ENCODE assay signal across 19 mouse cellular contexts in the genomic region with DNA sequence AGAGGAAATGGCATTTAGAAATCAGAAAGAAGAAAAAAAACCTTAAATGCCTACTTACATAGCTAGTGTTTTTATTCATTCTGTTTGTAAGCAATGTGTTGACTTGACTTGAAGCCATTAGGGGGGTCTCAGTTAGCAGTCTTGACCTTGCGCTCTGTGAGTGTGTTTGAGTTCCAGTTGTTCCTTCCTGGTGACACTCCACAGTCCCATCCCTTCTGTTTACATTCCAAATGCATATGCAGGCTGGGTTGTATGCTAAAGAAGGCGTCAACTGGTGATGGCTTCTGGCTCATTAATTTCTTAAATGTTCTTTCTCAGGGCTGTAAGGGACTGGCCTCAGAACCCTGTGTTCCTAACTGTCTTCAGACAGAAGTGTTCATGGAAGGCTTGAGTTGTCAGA. TPM values are rescaled to one million over a fixed set of nuclear protein-coding genes. Genes with fewer than 3 reads are reported as not detected.
"Had no signal": no experiment of that assay in that cellular context is flagged by ENCODE, and none has a peak within 500 bp of the region (broad histone marks: within the 10 kb centered on the region; RNA-seq: fewer than 3 reads in every experiment).

No protein-coding gene starts in this region.

- H3K27ac ChIP-seq: liver, embryonic 12.5 days; liver, embryonic 14.5 days; midbrain, embryonic 10.5 days; midbrain, embryonic 12.5 days; neural tube, embryonic 13.5 days; neural tube, embryonic 15.5 days had no signal

- H3K4me1 ChIP-seq: liver, embryonic 12.5 days; midbrain, embryonic 12.5 days; neural tube, embryonic 13.5 days; neural tube, embryonic 15.5 days had no signal

- H3K9me3 ChIP-seq: liver, embryonic 12.5 days; midbrain, embryonic 10.5 days; midbrain, embryonic 12.5 days; neural tube, embryonic 13.5 days; neural tube, embryonic 15.5 days had no signal

- H3K27me3 ChIP-seq: liver, embryonic 12.5 days; midbrain, embryonic 12.5 days; neural tube, embryonic 13.5 days; neural tube, embryonic 15.5 days had no signal

- ATAC-seq: liver, embryonic 12.5 days; midbrain, embryonic 16.5 days had no signal

- H3K4me2 ChIP-seq: liver, embryonic 12.5 days; midbrain, embryonic 12.5 days; neural tube, embryonic 13.5 days; neural tube, embryonic 15.5 days had no signal

- H3K36me3 ChIP-seq: liver, embryonic 12.5 days; midbrain, embryonic 10.5 days; midbrain, embryonic 12.5 days; neural tube, embryonic 13.5 days; neural tube, embryonic 15.5 days had no signal

- DNase-seq: lung, adult 2 months; lung, postnatal 36 days; right cerebral cortex, adult 18-20 months; right cerebral cortex, postnatal 25 days; right cerebral cortex, postnatal 4 days; spleen, adult 18-20 months; thymus, adult 18-20 months; thymus, postnatal 14 days had no signal

- H3K4me3 ChIP-seq: liver, embryonic 12.5 days; midbrain, embryonic 10.5 days; midbrain, embryonic 12.5 days; myocyte; neural tube, embryonic 13.5 days; neural tube, embryonic 15.5 days had no signal

- H3K9ac ChIP-seq: liver, embryonic 12.5 days; liver, embryonic 14.5 days; midbrain, embryonic 12.5 days; neural tube, embryonic 13.5 days; neural tube, embryonic 15.5 days had no signal

RNA-seq across cellular contexts. Expression of a gene that starts 23.4 kb away (rescaled TPM):
- total RNA-seq: liver, adult 2 months; megakaryocyte-erythroid progenitor cell, adult 5-6 weeks had no signal
- polyA plus RNA-seq: liver, adult 2 months; liver, embryonic 14.5 days; small intestine, adult 2 months had no signal
